Mouse (Mus musculus) cerebellum, adult 11-12 months (tissue): ENCODE results near the gene Dhx36.

Experiments
- DNase-seq: peaks from one replicate; pipeline ENCODE4 v3.0.0; 2022

The Dhx36 gene

GRCm38 (mm10) chr3:62418387-62419138 is 88.2 kb downstream of the Dhx36 start:
- DNase-seq, result no peak
